12 mouse cellular contexts compared by ENCODE assay signal in the genomic region with DNA sequence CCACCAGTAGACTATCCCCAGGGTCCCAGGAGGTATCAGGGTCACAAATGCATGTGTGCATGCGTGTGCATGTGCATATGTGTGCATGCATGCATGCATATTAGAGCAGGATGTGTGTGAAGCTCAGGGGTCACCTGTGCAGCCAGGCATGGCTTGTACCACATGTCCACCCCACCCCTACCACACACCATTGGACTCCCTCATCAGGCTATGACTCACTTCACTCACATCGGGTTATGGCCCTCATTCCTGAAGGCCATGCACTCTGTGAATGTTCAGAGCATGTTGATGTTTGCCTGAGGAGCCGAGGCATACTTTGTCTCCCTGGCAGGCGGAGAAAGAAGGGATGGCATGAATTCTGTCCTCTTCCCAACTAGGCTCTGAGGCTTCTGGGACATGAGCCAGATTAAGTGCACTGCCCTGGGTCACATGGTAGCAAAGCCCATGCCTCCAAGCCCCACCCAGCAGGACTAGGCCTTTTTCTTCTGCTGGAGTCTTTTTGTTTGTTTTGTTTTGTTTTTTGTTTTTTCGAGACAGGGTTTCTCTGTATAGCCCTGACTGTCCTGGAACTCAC. TPM values are rescaled to one million over a fixed set of nuclear protein-coding genes. Genes with fewer than 3 reads are reported as not detected.
DNase-seq lines count a peak whose midpoint lies in the region; TF ChIP-seq lines count a peak whose summit lies in the region.
"Had no signal": no experiment of that assay in that cellular context is flagged by ENCODE, and none has a peak within 500 bp of the region (broad histone marks: within the 10 kb centered on the region; RNA-seq: fewer than 3 reads in every experiment).

No protein-coding gene starts in this region.

- DNase-seq in kidney, adult 2 months: peak; percentile 66
- no peak for DNase-seq in kidney, postnatal 4 days
- peak; percentile 67 for DNase-seq in NIH3T3 (ENCODE audit: low read depth)
- peak; percentile 8 for DNase-seq in adrenal gland, postnatal 25 days
- peak; percentile 22 for DNase-seq in large intestine, adult 2 months (ENCODE audit: low read depth, low spot score)
- no peak for DNase-seq in heart, postnatal 4 days
- no peak for DNase-seq in right cerebral cortex, postnatal 36 days (ENCODE audit: low spot score in 2 of 2)
- DNase-seq: cerebellum, adult 11 months; thymus, postnatal 4 days had no signal

- no peak for TF ChIP-seq CTCF in kidney, adult 2 months (conservative IDR thresholded peaks at IDR 0.05; ENCODE audit: insufficient read depth, insufficient read length, low read depth, low read length)

- 50% methylated on average over 5 of the region's 5 CpGs for WGBS in kidney, adult 2 months
- WGBS in large intestine, adult 2 months: 38% methylated on average over 5 of the region's 5 CpGs

- H3K36me3 ChIP-seq in kidney, adult 2 months (ENCODE audit: control insufficient read depth, insufficient read depth, low read length): no peaks in the 10 kb centered on the region
- H3K36me3 ChIP-seq: limb, embryonic 12.5 days had no signal

- TF ChIP-seq POLR2A in kidney, adult 2 months (IDR thresholded peaks at IDR 0.05; ENCODE audit: low read depth, low read length): no peak

- H3K4me1 ChIP-seq in kidney, adult 2 months (ENCODE audit: control insufficient read depth, insufficient read depth, low read length): no peaks in the 10 kb centered on the region
- H3K4me1 ChIP-seq: limb, embryonic 12.5 days; midbrain, embryonic 12.5 days had no signal

- no peak overlapping the region for H3K4me3 ChIP-seq in kidney, adult 2 months (ENCODE audit: insufficient read depth, low read depth, low read length)
- H3K4me3 ChIP-seq: erythroblast, embryonic 14.5 days; limb, embryonic 12.5 days; midbrain, embryonic 12.5 days had no signal

- no peak overlapping the region for H3K27ac ChIP-seq in kidney, adult 2 months (ENCODE audit: insufficient read depth, low read depth, low read length)
- H3K27ac ChIP-seq: limb, embryonic 12.5 days; midbrain, embryonic 12.5 days had no signal

- no peaks in the 10 kb centered on the region for H3K27me3 ChIP-seq in kidney, adult 2 months (replicated peaks; ENCODE audit: control insufficient read depth, insufficient read depth, low read length)
- H3K27me3 ChIP-seq: limb, embryonic 12.5 days; midbrain, embryonic 12.5 days had no signal

RNA-seq across cellular contexts. Expression of gene Bsn, which starts 17.3 kb away (rescaled TPM):
- polyA plus RNA-seq in kidney, adult 2 months (2012; rRNA removed): 0.15 and 0.17 TPM in 2 replicates
- total RNA-seq in adrenal gland, postnatal 25 days (2021): 9.1 and 10.0 TPM in 2 replicates
- polyA plus RNA-seq in large intestine, adult 2 months (2012; rRNA removed): 2.0 and 2.2 TPM in 2 replicates
- total RNA-seq in heart, postnatal 4 days (2021): under 1 TPM; 0.07 to 0.11 TPM

Comparison
In these comparisons a context has a peak if more than half of its experiments do, and no peak if none do; other contexts are left out.
1. DNase-seq: peak in kidney, adult 2 months (single experiment), NIH3T3 (single experiment), adrenal gland, postnatal 25 days (single experiment) and large intestine, adult 2 months (single experiment); none in kidney, postnatal 4 days (0 of 2), heart, postnatal 4 days (single experiment) and right cerebral cortex, postnatal 36 days (0 of 2).